Mouse (Mus musculus): ENCODE measurements at regions not wholly inside any gene's neighbourhood (a gene's known extent, or its start where the extent isn't known, plus 50 kb on each side); places are given as distances from the start of the nearest gene placed in this dataset.

GRCm38 (mm10) chr1:42557301-42557700 is 138.3 kb upstream of the Pou3f3 start:
- TF ChIP-seq CTCF (IDR thresholded peaks at IDR 0.05; ENCODE audit: low read depth, low read length) (no peak), EP300 (IDR thresholded peaks at IDR 0.05; ENCODE audit: insufficient read depth, low read depth, low read length) (no peak)

Measured in ES-Bruce4 (cell line).